Mouse (Mus musculus) T-helper 2 cell (primary cell): ENCODE measurements around the gene Ptpn14.
"Not testable (repeated sequence)": the region's sequence is repeated elsewhere in the genome, so short reads cannot be mapped to it uniquely, and the experiment has no call there.

Source experiments
- in situ Hi-C: fragments of 300-600 bp; cut with MboI, MseI; formaldehyde crosslinking; loops from one replicate; pipeline ENCODE4 v1.15.1; 2025; ENCODE audit warnings: high pct_unique_total_duplicates

The Ptpn14 gene

DNA sequence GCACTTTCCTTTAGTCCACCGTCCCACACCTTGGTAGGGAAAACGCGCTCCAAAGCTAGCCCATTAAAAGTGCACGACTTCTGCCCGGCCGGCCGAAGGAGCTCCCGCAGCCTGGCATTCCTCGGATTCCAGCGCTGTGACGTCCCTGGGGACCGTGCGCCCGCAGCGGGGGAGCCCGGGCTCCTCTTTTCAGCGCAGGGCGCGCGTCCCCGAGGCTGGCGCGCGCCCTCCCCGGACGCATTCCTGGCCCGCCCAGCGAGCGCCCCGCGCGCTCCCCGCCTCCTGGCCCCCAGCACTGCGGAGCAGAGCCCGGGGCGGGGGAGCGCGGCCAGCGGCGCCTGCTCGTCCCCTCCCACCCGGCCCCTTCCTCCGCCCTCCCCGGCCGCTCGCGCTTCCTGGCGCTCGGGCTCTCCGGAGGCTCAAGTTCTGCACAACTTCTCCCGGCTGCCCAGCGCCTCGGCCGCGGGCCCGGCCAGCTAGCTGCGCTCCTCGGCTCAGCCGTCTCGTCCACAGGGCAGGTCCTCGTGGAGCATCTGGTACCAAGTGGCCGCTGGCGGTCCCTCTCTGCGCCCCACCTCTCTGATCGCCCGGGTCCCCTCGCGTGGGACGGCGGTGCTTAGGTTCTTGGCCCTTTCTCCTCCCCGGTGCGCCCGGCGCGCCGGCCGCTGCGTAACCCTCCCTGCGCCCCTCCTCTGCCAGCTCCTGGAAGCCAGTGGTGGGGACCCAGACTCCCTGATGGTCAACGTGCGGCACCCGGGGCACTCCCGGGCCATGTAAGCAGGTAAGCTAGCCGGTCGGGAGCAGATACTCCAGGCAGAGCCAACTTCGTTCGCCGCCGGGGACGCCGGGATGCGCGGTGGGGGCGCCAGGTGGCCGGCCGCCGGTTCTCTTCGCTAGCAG, at the start of gene Ptpn14:
Gene Ptpn14, plus strand, starts transcription at position 385 of the 900 bp plus-strand sequence.
- in situ Hi-C loops = no loop called here

DNA sequence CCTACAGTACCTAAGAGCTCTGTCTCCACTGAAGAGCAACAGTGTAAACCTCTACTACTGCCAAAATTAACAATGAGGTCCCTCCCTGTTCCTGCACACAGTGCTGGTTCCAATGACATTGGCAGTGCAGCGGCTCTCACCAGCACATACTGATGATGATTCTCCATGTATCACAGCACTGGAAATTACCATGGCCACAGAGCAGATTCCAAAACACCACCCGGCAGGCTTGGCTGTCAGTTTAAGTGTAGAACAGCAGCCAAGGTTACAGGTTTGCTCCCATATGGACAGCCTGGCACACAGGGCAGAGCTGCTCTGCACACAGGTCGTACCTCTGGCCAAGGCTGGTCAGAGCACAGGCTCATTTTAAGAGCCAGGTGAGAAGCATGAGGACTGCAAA, 48.5 kb upstream of the Ptpn14 start:
- in situ Hi-C loops = no loop called here

- in situ Hi-C loops = no loop called here
Observed at GRCm38 (mm10) chr1:189684786-189685415, 43.2 kb upstream of the Ptpn14 start.

GRCm38 (mm10) chr1:189686025-189686424, 42.0 kb upstream of the Ptpn14 start:
- in situ Hi-C loops = no loop called here

- in situ Hi-C loops = no loop called here
Observed at GRCm38 (mm10) chr1:189687654-189688387, 40.2 kb upstream of the Ptpn14 start, which contains the start of gene Cenpf. Gene Cenpf (minus strand): TSS chr1:189688086.

- in situ Hi-C loops = no loop called here
Observed at GRCm38 (mm10) chr1:189688388-189688750, 39.7 kb upstream of the Ptpn14 start.

GRCm38 (mm10) chr1:189689050-189689833, 38.8 kb upstream of the Ptpn14 start:
- in situ Hi-C loops = no loop called here

DNA sequence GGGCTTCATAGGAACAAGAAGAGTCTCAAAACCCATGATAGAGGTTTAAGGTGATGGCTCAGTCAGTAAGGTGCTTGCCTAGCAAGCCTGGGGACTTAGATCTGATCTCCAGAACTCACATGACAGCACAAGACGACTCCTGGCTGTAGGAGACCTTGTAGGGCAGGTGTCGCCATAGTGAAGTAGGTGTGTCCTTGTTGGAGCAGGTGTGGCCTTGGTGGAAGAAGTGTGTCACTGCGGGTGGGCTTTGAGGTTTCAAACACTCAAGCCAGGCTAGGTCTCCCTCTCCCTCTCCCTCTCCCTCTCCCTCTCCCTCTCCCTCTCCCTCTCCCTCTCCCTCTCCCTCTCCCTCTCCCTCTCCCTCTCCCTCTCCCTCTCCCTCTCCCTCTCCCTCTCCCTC, 35.6 kb upstream of the Ptpn14 start:
- in situ Hi-C loops = not testable (repeated sequence)

DNA sequence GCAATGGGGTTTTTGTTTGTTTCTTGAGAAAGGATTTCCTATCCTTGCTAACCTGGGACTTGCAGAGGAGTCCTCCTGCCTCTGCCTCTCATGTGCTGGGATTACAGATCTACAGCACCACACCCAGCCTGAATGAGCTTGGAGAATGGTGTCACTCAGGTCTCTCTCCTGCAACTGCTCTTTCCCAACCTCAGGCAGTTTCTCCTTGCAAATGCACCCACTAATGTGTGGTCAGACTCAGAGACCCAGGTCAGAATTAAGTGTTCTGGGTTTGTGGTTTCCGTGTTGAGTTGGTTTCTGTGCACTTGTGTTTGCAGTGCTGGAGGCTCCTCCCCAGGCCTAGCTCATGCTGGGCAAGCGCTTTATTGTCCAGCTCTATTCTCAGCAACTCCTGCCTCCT, 33.7 kb upstream of the Ptpn14 start:
- in situ Hi-C loops = no loop called here

DNA sequence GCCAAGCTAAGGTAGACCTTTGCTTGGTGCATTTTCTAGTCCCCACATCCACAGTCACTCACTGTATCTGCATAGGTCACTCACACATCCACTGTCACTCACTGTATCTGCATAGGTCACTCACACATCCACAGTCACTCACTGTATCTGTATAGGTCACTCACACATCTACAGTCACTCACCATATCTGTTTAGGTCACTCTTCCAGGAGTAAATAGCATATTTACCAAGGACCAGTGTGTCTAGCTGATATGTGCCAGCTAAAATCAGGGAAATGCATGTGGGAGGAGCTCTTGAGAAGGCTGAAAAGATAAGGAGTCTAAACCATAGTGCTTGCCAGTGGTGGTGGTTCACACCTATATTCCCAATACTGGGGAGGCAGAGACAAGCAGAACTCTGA, 32.7 kb upstream of the Ptpn14 start:
- in situ Hi-C loops = no loop called here

DNA sequence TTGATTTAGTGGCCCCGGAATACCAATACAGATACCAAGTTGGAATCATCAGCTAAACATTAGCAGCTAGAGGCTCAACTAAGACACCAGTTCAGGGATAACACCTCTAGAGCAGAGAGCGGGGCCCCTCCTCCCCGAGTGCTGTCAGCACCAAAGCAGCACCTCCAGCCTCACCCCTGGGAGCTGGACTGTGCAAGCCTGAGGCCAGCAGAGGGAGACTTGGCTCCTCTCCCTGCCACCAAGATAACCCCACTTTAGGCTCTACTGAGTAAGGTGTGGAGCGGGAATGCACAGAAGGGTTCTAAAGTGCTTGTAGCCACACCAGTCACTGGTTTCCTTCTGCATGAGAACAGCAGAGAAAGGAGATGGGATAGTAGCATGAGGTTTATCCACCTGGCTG, 29.7 kb upstream of the Ptpn14 start:
- in situ Hi-C loops = no loop called here

GRCm38 (mm10) chr1:189700186-189700585, 27.9 kb upstream of the Ptpn14 start:
- in situ Hi-C loops = loop anchor here (5.0 kb wide), 1 partner anchor 272 kb away; no protein-coding TSS in a partner anchor

- in situ Hi-C loops = loop anchor here (5.0 kb wide), 1 partner anchor 271 kb away; no protein-coding TSS in a partner anchor
Observed at GRCm38 (mm10) chr1:189700990-189701389, 27.1 kb upstream of the Ptpn14 start.

DNA sequence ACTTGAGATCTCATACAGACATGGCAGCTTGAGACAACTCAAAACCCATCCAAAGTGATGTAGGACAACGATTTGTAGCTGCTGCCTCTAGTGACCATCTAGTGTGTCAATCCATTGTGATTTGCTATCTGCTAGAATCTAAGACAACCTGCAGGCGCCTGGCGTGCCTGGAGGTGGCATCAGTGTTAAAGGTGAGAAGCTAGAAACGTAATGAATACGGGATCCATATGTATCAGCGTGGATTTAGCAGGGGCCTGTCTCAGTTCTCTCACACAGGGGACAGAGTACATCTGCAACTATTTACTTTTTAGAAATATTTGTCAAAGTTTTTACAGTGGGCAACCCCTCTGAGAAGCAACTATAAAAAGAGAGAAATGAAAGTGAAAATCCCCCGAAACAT, 24.9 kb upstream of the Ptpn14 start:
- in situ Hi-C loops = loop anchor here (5.0 kb wide), 1 partner anchor 269 kb away; no protein-coding TSS in a partner anchor

GRCm38 (mm10) chr1:189703591-189703990, 24.5 kb upstream of the Ptpn14 start:
- in situ Hi-C loops = loop anchor here (5.0 kb wide), 1 partner anchor 269 kb away; no protein-coding TSS in a partner anchor

DNA sequence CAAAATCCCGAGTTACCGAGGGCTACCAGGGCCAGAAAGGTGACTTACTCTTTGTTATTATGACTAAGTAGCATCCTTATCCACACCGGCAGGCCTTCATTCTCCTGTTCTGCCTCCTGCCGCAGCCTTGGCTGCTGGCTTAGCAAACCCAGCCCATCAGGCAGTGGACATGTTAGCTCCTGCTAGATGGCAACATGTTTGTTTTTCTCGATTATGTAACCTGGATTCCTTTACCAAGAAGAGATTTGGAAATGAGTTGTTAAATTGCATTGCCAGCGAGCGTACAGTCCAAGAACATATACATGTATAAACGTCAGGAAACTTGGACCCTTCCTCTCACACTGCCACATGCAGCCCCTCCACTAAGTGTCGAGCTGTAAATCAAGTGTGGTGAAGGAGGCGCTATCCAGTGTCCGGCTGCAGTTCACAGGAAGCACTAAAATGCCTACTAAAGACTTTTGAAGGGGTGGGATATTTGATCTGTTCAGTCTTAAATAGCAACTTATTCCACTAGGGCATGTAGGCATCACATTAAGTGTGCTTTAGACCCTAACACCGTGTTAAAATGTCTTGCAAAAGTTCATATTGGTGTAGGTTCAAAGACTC, 21.9 kb upstream of the Ptpn14 start:
- in situ Hi-C loops = loop anchor here (5.0 kb wide), 1 partner anchor 171 kb away; no protein-coding TSS in a partner anchor

GRCm38 (mm10) chr1:189707014-189707413, 21.1 kb upstream of the Ptpn14 start:
- in situ Hi-C loops = loop anchor here (5.0 kb wide), 1 partner anchor 170 kb away; no protein-coding TSS in a partner anchor

DNA sequence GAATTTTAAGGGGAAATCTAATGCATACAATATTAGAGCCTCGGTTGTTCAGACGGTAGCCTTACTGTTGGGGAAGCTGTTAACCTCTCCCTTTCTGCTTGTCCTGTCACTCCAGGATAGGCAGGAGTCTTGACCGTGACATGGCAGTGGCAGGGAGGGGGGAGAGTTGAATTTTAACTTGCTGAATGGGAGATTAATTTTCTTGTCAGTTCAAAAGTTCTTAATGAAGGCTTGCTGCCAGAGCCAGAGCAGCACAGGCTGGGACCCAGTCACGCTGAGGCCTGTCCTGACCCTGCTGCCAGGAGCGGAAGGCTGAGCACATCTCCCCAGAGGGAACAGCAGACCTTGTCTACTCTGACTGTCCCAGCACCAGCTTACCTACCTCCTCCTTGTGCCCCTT, 20.6 kb upstream of the Ptpn14 start:
- in situ Hi-C loops = loop anchor here (5.0 kb wide), 1 partner anchor 170 kb away; no protein-coding TSS in a partner anchor

- in situ Hi-C loops = loop anchor here (5.0 kb wide), 1 partner anchor 168 kb away; no protein-coding TSS in a partner anchor
Observed at GRCm38 (mm10) chr1:189709001-189709400, 19.1 kb upstream of the Ptpn14 start.
